Mouse (Mus musculus): Measurements from ENCODE around the gene Ggact. TPM values are rescaled to one million over a fixed set of nuclear protein-coding genes. Genes with fewer than 3 reads are reported as not detected.

Gene Ggact
- polyA plus RNA-seq, 1 experiment from 2014 or later = 7.2 TPM

DNA sequence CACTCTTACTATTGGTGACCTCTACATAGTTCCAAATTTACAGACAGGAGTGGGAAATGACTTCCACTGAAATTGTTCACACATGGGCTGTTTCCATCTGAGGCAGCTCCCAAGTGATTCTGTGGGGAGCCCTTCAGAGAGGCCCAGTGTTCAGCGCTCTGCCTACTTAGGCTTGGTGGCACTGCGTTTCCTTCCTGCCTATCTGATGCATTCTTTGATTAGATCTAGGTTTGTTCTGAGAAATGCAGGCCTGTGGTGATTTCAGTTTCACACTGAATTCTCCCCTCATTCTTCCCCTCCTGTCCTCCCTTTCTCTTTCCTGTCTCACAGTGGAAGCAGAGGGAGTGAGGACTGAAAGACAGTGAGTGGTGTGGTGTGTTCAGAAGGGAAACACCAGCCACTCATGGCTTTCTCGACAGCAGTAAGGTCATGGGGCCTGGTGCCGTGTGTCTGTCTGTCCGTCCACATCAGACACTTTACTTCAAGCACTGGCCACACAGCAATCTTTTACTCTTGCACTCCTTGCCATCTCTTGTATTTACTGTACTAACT is 61.0 kb downstream of the Ggact start:
- Histone ChIP-seq H3K36me3 (replicated peaks) (no peaks in the 10 kb centered on the region), H3K27me3 (replicated peaks; ENCODE audit: low read depth, poor library complexity, severe bottlenecking) (no peaks in the 10 kb centered on the region), H3K27ac (replicated peaks) (peak overlapping the region; percentile 48; the same call in 1 of the 2 replicates), H3K9me3 (no peaks in the 10 kb centered on the region), H3K4me1 (peaks cover 15% of the 10 kb centered on the region), H3K4me3 (no peak overlapping the region)
- DNase-seq (ENCODE audit: low spot score) = no peak
- 74% methylated on average over 5 of the region's 5 CpGs for WGBS

DNA sequence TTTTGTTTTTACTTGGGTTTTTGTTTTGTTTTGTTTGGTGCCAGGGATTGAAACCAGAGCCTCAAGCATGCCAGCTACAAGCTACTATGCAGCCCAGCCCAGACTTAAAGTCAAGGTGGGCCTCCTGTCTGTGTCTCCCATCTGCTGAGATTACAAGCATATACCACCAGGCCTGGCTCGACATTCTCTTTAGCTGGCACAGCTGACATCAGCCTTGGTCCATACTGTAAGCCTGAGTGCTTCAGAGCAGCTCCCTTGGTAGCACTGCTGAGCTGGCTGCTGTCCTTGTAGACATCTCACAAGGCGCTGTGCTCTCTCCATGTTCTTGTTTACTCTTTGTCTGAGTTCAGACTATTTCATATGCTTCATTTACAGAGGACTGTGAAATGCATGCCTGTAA is 76.5 kb downstream of the Ggact start:
- Histone ChIP-seq H3K4me3 (no peak overlapping the region), H3K4me1 (peaks cover 12% of the 10 kb centered on the region), H3K36me3 (replicated peaks) (no peaks in the 10 kb centered on the region), H3K9me3 (no peaks in the 10 kb centered on the region), H3K27me3 (replicated peaks; ENCODE audit: low read depth, poor library complexity, severe bottlenecking) (no peaks in the 10 kb centered on the region), H3K27ac (replicated peaks) (no peak overlapping the region)
- DNase-seq (ENCODE audit: low spot score) = no peak
- 78% methylated on average over 2 of the region's 2 CpGs for WGBS

DNA sequence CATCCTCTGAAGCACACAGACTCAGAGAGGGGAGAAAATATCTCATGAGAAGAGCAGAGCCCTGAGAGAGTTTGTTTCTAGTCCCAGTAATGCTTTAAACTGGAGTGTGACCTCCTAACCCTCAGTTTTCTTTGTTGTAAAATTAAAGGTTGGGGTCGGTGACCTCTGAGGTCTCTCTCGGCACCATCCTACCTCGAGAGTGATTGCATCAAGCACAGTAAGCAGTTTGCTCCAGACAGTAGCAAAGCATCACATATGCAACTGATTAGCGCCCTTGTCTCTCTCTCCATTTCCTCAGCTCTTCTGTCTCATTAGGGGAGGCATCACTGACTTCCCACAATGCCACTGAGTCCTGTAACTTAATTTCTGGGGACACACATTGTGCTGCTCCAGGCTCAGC is 77.3 kb downstream of the Ggact start:
- H3K4me3 ChIP-seq = no peak overlapping the region
- DNase-seq (ENCODE audit: low spot score) = peak; percentile 21
- WGBS = 19% methylated on average over 4 of the region's 4 CpGs

DNA sequence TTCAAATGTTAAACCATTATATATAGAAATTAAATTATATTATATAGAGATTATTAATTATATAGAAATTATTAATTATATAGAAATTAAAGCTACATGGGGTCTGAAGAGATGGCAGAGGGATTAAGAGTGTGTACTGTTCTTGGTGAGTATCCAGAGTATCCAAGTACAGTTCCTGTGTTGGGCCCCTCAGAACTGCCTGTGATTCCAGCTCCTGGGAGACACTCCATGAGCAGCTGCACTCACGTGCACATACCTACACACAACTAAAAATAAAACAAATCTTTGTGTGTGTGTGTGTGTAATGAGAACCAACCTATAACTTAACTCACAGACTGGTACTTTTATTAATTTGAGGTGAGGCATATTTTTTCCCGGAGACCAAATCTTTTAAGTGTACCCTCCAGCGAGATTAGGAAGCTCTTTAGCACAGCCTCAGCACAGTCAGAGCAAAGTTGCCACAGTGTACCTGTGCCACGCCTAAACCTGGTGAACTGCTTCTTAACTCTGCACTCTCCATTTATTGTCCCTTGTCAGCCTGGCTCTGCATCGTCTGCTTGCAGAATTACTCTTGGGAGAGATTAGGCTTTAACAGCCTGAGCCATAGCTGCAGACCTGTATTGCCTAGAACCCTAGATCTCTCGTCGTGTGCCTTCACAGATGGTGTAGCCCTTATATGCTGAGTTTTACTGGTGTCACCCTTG is 77.9 kb downstream of the Ggact start:
- H3K36me3 ChIP-seq (replicated peaks) = no peaks in the 10 kb centered on the region
- 0 out of 2 replicates have a peak overlapping the region, but pooled peaks have one; percentile 30 for H3K27ac ChIP-seq (replicated peaks)
- DNase-seq (ENCODE audit: low spot score) = no peak
- no peaks in the 10 kb centered on the region for H3K9me3 ChIP-seq
- no peaks in the 10 kb centered on the region for H3K27me3 ChIP-seq (replicated peaks; ENCODE audit: low read depth, poor library complexity, severe bottlenecking)
- no peak overlapping the region for H3K4me3 ChIP-seq
- 51% methylated on average over 7 of the region's 7 CpGs for WGBS
- H3K4me1 ChIP-seq = peaks cover 12% of the 10 kb centered on the region

More for the DNA sequence above, 77.3 kb downstream of the Ggact start:
- Histone ChIP-seq H3K36me3 (replicated peaks) (no peaks in the 10 kb centered on the region), H3K27ac (replicated peaks) (0 out of 2 replicates have a peak overlapping the region, but pooled peaks have one; percentile 30), H3K27me3 (replicated peaks; ENCODE audit: low read depth, poor library complexity, severe bottlenecking) (no peaks in the 10 kb centered on the region), H3K4me1 (peaks cover 12% of the 10 kb centered on the region), H3K9me3 (no peaks in the 10 kb centered on the region)

DNA sequence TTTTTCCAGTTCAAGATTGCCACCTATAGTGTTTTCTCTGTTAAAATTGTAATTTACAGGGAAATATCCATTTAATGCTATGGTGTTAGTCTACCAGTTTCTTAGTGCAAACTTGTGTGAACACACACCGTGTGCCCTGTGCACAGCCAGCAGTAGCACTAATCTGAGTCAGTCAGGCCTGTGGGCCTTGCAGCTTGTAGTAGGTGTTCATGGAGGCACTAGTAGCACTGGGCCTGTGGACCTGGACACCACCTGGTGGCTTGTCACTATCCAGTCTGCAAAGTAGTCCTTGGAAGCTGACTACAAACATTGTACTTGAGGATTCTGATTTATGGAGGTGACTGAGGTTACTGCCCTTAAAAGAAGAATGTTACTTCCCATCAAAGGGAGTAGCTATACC is 78.8 kb downstream of the Ggact start:
- Histone ChIP-seq H3K27ac (replicated peaks) (no peak overlapping the region), H3K27me3 (replicated peaks; ENCODE audit: low read depth, poor library complexity, severe bottlenecking) (no peaks in the 10 kb centered on the region), H3K36me3 (replicated peaks) (no peaks in the 10 kb centered on the region), H3K4me1 (peaks cover 12% of the 10 kb centered on the region), H3K4me3 (no peak overlapping the region), H3K9me3 (no peaks in the 10 kb centered on the region)
- DNase-seq (ENCODE audit: low spot score) = no peak
- 94% methylated on average over 1 of the region's 1 CpGs for WGBS

DNA sequence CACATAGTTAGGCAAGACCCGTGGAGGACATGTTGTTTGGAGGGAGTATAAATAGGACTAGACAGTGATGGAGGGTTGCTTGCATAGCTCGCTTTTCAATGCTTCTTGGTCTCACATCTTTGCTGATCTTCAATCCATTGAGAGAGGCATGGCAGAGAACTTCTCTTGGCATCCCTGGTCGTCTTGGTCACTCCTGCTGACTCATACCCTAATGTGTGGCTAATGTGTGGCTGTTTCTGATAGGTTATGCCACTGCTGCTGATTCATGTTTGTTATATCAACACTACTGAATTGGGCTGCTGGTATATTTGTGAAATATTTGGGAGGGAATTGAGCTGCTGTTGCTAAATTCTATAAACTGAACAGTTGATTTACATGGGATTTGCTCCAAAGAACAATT is 79.9 kb downstream of the Ggact start:
- H3K9me3 ChIP-seq = no peaks in the 10 kb centered on the region
- no peak overlapping the region for H3K27ac ChIP-seq (replicated peaks)
- no peak for DNase-seq (ENCODE audit: low spot score)
- no peaks in the 10 kb centered on the region for H3K36me3 ChIP-seq (replicated peaks)
- H3K4me3 ChIP-seq = no peak overlapping the region
- 88% methylated on average over 3 of the region's 3 CpGs for WGBS
- H3K27me3 ChIP-seq (replicated peaks; ENCODE audit: low read depth, poor library complexity, severe bottlenecking) = no peaks in the 10 kb centered on the region
- peaks cover 12% of the 10 kb centered on the region for H3K4me1 ChIP-seq

DNA sequence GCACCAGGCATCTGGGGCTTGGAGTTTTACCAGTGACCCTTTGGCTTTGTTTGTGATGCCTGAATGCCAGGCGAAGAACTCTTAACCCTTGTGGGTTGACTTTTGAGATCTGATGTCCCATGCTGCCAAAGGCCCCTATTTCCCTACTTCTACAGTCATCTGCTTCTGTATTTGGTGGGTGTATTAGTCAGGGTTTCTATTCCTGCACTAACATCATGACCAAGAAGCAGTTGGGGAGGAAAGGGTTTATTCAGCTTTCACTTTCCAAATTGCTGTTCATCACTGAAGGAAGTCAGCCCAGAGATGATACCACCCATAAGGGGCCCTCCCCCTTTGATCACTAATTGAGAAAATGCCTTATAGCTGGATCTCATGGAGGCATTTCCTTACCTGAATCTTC is 83.1 kb downstream of the Ggact start:
- H3K4me1 ChIP-seq = no peaks in the 10 kb centered on the region
- H3K9me3 ChIP-seq = no peaks in the 10 kb centered on the region
- no peaks in the 10 kb centered on the region for H3K27me3 ChIP-seq (replicated peaks; ENCODE audit: low read depth, poor library complexity, severe bottlenecking)
- H3K27ac ChIP-seq (replicated peaks) = no peak overlapping the region
- H3K36me3 ChIP-seq (replicated peaks) = no peaks in the 10 kb centered on the region
- WGBS = 73% methylated on average over 1 of the region's 1 CpGs
- no peak overlapping the region for H3K4me3 ChIP-seq
- no peak for DNase-seq (ENCODE audit: low spot score)

DNA sequence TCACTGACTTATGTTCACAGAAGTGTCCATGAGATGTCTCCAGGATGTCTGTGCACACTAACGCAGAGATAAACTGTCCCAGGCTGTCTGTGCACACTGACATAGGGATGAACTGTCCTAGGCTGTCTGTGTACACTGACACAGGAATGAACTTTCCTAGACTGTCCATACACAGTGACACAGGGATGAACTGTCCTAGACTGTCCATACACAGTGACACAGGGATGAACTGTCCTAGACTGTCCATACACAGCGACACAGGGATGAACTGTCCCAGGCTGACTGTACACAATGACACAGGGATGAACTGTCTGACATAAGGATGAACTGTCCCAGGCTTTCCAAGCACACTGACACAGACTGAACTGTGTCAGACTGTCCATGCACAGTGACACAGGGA is 88.1 kb downstream of the Ggact start:
- DNase-seq (ENCODE audit: low spot score) = no peak
- Histone ChIP-seq H3K27ac (replicated peaks) (no peak overlapping the region), H3K27me3 (replicated peaks; ENCODE audit: low read depth, poor library complexity, severe bottlenecking) (no peaks in the 10 kb centered on the region), H3K4me1 (no peaks in the 10 kb centered on the region), H3K9me3 (no peaks in the 10 kb centered on the region), H3K4me3 (no peak overlapping the region), H3K36me3 (replicated peaks) (no peaks in the 10 kb centered on the region)
- 96% methylated on average over 2 of the region's 2 CpGs for WGBS

DNA sequence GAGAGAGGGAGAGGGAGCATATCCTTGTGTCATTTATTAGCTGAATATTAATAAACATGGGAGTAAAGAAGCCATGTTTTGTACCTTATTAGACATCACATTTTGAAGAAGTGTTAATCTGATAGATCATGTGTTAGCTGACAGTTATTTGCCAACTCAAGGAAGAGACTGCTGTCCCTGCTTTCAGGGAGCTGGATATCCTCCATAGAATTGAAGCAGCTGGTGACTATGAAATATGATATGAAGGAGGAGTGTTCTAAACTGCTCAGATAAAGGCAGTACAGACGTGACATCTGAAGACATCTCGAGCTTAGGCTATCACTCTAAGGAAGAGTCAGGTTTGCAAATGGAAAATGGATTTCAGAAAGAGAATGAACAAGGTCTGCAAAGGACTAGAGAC is 89.8 kb downstream of the Ggact start:
- no peak overlapping the region for H3K4me3 ChIP-seq
- H3K36me3 ChIP-seq (replicated peaks) = no peaks in the 10 kb centered on the region
- no peaks in the 10 kb centered on the region for H3K27me3 ChIP-seq (replicated peaks; ENCODE audit: low read depth, poor library complexity, severe bottlenecking)
- H3K27ac ChIP-seq (replicated peaks) = no peak overlapping the region
- DNase-seq (ENCODE audit: low spot score) = no peak
- H3K9me3 ChIP-seq = no peaks in the 10 kb centered on the region
- no peaks in the 10 kb centered on the region for H3K4me1 ChIP-seq
- WGBS = 68% methylated on average over 2 of the region's 2 CpGs

DNA sequence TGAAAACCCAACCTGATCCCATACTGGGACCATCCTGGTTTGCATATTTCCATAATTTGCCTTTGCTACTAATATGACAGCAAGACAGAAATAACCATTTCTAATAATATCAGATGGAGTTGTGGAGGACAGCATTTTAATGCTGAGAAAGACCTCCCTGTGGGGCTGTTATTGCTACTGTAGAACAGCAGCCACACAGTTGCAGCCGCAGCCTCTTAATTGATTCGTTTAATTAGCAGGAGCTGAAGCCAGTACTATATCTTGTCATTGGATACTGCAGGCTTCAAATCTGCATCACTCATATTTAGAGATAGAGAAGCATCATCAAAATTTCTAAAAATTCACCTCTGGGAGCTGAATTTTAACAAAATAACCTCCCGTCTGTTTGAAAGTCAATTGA is 92.6 kb downstream of the Ggact start:
- H3K9me3 ChIP-seq = no peaks in the 10 kb centered on the region
- no peak overlapping the region for H3K4me3 ChIP-seq
- WGBS = 89% methylated on average over 3 of the region's 3 CpGs
- H3K36me3 ChIP-seq (replicated peaks) = no peaks in the 10 kb centered on the region
- no peaks in the 10 kb centered on the region for H3K27me3 ChIP-seq (replicated peaks; ENCODE audit: low read depth, poor library complexity, severe bottlenecking)
- H3K27ac ChIP-seq (replicated peaks) = no peak overlapping the region
- no peak for DNase-seq (ENCODE audit: low spot score)
- H3K4me1 ChIP-seq = no peaks in the 10 kb centered on the region

DNA sequence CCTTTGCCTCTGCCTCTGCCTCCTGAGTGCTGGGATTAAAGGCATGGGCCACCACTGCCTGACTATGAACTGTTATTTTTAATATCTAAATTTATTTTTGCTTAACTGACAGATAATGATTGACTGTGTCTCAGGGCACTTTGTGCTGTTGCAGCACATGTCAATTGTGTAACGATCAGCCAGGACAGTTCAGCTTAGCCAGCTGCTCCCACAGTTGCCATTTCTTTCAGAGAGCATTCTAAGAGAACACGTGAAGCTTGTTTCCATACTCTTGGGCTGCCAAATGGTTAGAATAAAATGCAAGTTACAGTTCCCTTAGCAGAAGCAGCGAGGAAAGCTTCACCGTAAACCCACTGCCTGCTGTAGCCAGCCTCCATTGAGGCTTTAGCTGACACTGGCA is 113.3 kb downstream of the Ggact start:
- Histone ChIP-seq H3K27ac (replicated peaks) (no peak overlapping the region), H3K4me1 (no peaks in the 10 kb centered on the region), H3K36me3 (replicated peaks) (no peaks in the 10 kb centered on the region), H3K9me3 (no peaks in the 10 kb centered on the region), H3K27me3 (replicated peaks; ENCODE audit: low read depth, poor library complexity, severe bottlenecking) (no peaks in the 10 kb centered on the region), H3K4me3 (no peak overlapping the region)
- no peak for DNase-seq (ENCODE audit: low spot score)
- WGBS = 86% methylated on average over 4 of the region's 4 CpGs

DNA sequence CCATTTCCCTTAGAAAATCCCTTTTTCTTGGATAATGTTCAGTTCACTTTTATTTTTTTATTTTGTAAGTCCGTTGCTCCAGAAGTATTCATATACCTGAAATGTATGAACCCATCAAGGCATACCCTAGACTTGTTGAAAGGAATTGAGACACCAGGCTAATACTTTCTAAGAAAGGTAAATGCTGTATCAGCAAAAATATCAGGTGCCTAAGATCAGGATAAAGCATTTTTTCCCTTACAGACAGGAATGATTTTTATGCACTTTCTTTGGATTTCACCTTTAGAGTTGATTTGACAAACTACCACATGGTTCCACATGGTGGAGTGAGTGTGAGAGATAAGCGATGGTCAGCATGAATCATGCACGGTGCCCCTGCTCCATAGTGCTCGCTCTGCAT is 120.2 kb downstream of the Ggact start:
- DNase-seq (ENCODE audit: low spot score) = no peak
- H3K9me3 ChIP-seq = no peaks in the 10 kb centered on the region
- H3K27ac ChIP-seq (replicated peaks) = no peak overlapping the region
- H3K4me3 ChIP-seq = no peak overlapping the region
- 93% methylated on average over 4 of the region's 4 CpGs for WGBS
- H3K36me3 ChIP-seq (replicated peaks) = no peaks in the 10 kb centered on the region
- H3K27me3 ChIP-seq (replicated peaks; ENCODE audit: low read depth, poor library complexity, severe bottlenecking) = no peaks in the 10 kb centered on the region
- H3K4me1 ChIP-seq = no peaks in the 10 kb centered on the region

DNA sequence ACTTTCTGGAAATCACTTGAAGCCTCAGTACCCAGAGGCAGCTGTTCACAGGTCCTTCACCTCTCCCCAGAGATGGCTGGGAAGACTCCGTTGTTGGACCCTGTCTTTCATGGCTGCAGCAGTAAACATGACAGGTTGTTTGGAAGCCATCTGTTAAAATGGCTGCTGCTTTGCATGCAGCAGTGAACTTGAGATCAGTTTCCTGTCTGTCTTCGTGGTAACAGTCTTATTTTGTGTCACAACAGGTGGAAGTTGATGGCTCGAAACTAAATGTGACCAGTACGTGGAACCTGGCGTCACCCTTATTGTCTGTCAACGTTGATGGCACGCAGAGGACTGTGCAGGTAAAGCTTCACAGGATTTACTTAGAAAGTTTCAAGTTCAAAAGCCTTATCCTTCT is 123.4 kb downstream of the Ggact start:
- Histone ChIP-seq H3K4me1 (0 out of 2 replicates have a peak, but pooled peaks cover 4% of the 10 kb centered on the region), H3K36me3 (replicated peaks) (no peaks in the 10 kb centered on the region), H3K27ac (replicated peaks) (no peak overlapping the region), H3K27me3 (replicated peaks; ENCODE audit: low read depth, poor library complexity, severe bottlenecking) (no peaks in the 10 kb centered on the region), H3K4me3 (no peak overlapping the region), H3K9me3 (no peaks in the 10 kb centered on the region)
- 88% methylated on average over 7 of the region's 7 CpGs for WGBS
- no peak for DNase-seq (ENCODE audit: low spot score)
